Mouse (Mus musculus): ENCODE measurements around the gene Gm5134. TPM values are rescaled to one million over a fixed set of nuclear protein-coding genes. Genes with fewer than 3 reads are reported as not detected.

Gene Gm5134
- polyA plus RNA-seq, 1 experiment = 0.03 TPM

DNA sequence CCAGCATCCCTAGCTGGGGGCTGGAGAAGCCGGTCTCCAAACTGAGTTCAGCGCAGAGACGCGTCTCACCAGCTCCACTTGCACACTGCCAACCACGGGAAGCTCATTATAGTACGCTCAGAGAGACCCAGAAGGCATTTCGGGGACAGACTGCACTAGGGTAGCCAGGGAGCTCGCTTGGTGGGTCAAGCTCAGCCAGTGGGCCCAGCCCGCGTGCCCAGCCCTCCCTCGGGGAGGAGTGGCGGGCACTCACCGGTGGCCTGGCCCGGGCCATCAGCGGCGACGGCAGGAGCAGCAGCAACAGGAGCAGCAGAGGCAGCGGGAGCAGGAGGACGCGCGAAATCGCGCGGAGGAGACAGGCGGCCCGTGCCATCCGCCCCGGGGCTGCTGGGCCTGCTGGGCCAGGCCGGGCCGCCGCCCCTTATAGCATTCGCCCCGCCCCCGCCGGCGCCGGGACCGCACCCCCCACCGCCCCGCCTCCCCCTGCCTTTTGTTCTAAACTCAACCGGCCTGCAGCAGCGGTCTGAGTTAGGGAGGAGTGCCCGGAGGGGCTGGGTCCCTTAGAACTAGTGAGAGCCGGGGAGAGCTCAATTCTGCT lies 22.1 kb upstream of the Gm5134 start:
- Histone ChIP-seq H3K27me3 (replicated peaks; ENCODE audit: control insufficient read depth, insufficient read depth, low read length) (no peaks in the 10 kb centered on the region), H3K27ac (ENCODE audit: insufficient read depth, low read depth, low read length) (0 out of 2 replicates have a peak overlapping the region, but pooled peaks have one; percentile 3), H3K4me3 (ENCODE audit: insufficient read depth, low read depth, low read length) (peak overlapping the region; percentile 62), H3K36me3 (ENCODE audit: control insufficient read depth, insufficient read depth, low read length) (no peaks in the 10 kb centered on the region), H3K4me1 (ENCODE audit: control insufficient read depth, insufficient read depth, low read length) (peaks cover 14% of the 10 kb centered on the region)
- TF ChIP-seq CTCF (conservative IDR thresholded peaks at IDR 0.05; ENCODE audit: insufficient read depth, insufficient read length, low read depth, low read length) (no peak), POLR2A (IDR thresholded peaks at IDR 0.05; ENCODE audit: low read depth, low read length) (no peak)
- peak; percentile 63 for DNase-seq
- 6% methylated on average over 36 of the region's 44 CpGs for WGBS

GRCm38 (mm10) chr10:75932891-75933290 lies 21.4 kb upstream of the Gm5134 start, which contains the start of gene Chchd10:
Chchd10 (plus strand) TSS chr10:75933130.
- Histone ChIP-seq H3K4me1 (ENCODE audit: control insufficient read depth, insufficient read depth, low read length) (peaks cover 14% of the 10 kb centered on the region), H3K4me3 (ENCODE audit: insufficient read depth, low read depth, low read length) (peak within 1 kb of the TSS; percentile 62), H3K27ac (ENCODE audit: insufficient read depth, low read depth, low read length) (0 out of 2 replicates have a peak within 1 kb of the TSS, but pooled peaks have one; percentile 3), H3K27me3 (replicated peaks; ENCODE audit: control insufficient read depth, insufficient read depth, low read length) (no peaks in the 10 kb centered on the region), H3K36me3 (ENCODE audit: control insufficient read depth, insufficient read depth, low read length) (no peaks in the 10 kb centered on the region)
- DNase-seq = no peak
- WGBS = 35% methylated on average over 6 of the region's 6 CpGs
- TF ChIP-seq POLR2A (IDR thresholded peaks at IDR 0.05; ENCODE audit: low read depth, low read length) = no peak
- TF ChIP-seq CTCF (conservative IDR thresholded peaks at IDR 0.05; ENCODE audit: insufficient read depth, insufficient read length, low read depth, low read length) = no peak

DNA sequence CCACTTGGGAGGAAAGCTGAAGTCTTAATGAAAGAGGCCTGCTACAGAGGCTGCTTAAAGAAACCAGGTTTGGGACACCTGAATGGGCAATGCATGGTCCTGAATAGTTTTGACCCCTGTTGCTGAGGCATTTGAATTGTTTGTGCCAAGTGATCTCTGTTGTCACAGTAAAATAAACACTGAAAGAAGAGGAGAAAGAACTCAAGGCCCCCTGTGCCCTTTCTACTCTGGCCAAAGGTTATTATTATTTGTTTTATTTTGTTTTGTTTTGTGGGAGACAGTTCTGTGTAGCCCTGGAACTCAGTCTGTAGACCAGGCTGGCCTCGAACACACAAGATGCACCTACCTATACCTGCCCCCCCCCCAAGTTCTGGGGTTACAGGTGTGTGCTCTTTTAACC lies 19.3 kb upstream of the Gm5134 start:
- TF ChIP-seq CTCF (conservative IDR thresholded peaks at IDR 0.05; ENCODE audit: insufficient read depth, insufficient read length, low read depth, low read length) (no peak), POLR2A (IDR thresholded peaks at IDR 0.05; ENCODE audit: low read depth, low read length) (no peak)
- Histone ChIP-seq H3K27ac (ENCODE audit: insufficient read depth, low read depth, low read length) (peak overlapping the region; percentile 91; the same call in 1 of the 2 replicates), H3K4me1 (ENCODE audit: control insufficient read depth, insufficient read depth, low read length) (peaks cover 14% of the 10 kb centered on the region), H3K4me3 (ENCODE audit: insufficient read depth, low read depth, low read length) (no peak overlapping the region), H3K36me3 (ENCODE audit: control insufficient read depth, insufficient read depth, low read length) (no peaks in the 10 kb centered on the region), H3K27me3 (replicated peaks; ENCODE audit: control insufficient read depth, insufficient read depth, low read length) (no peaks in the 10 kb centered on the region)
- no peak for DNase-seq
- WGBS = 86% methylated on average over 1 of the region's 1 CpGs

- DNase-seq = peak; percentile 95
- Histone ChIP-seq H3K36me3 (ENCODE audit: control insufficient read depth, insufficient read depth, low read length) (no peaks in the 10 kb centered on the region), H3K4me3 (ENCODE audit: insufficient read depth, low read depth, low read length) (peak within 1 kb of the TSS; percentile 89), H3K4me1 (ENCODE audit: control insufficient read depth, insufficient read depth, low read length) (peaks cover 8% of the 10 kb centered on the region), H3K27me3 (replicated peaks; ENCODE audit: control insufficient read depth, insufficient read depth, low read length) (no peaks in the 10 kb centered on the region), H3K27ac (ENCODE audit: insufficient read depth, low read depth, low read length) (peak within 1 kb of the TSS; percentile 96)
- 7% methylated on average over 51 of the region's 51 CpGs for WGBS
- TF ChIP-seq POLR2A (IDR thresholded peaks at IDR 0.05; ENCODE audit: low read depth, low read length) = peak; percentile 95
- no peak for TF ChIP-seq CTCF (conservative IDR thresholded peaks at IDR 0.05; ENCODE audit: insufficient read depth, insufficient read length, low read depth, low read length)
These were observed 18.4 kb upstream of the Gm5134 start, which contains the start of gene Mmp11 for GRCm38 (mm10) chr10:75935680-75936541. Mmp11 (minus strand) TSS chr10:75936496.

- H3K27ac ChIP-seq (ENCODE audit: insufficient read depth, low read depth, low read length) = peak overlapping the region; percentile 1; the same call in 1 of the 2 replicates
- TF ChIP-seq POLR2A (IDR thresholded peaks at IDR 0.05; ENCODE audit: low read depth, low read length) = no peak
- TF ChIP-seq CTCF (conservative IDR thresholded peaks at IDR 0.05; ENCODE audit: insufficient read depth, insufficient read length, low read depth, low read length) = no peak
- 43% methylated on average over 18 of the region's 18 CpGs for WGBS
- peak overlapping the region; percentile 89 for H3K4me3 ChIP-seq (ENCODE audit: insufficient read depth, low read depth, low read length)
- peaks cover 8% of the 10 kb centered on the region for H3K4me1 ChIP-seq (ENCODE audit: control insufficient read depth, insufficient read depth, low read length)
- H3K27me3 ChIP-seq (replicated peaks; ENCODE audit: control insufficient read depth, insufficient read depth, low read length) = no peaks in the 10 kb centered on the region
- peak; percentile 58 for DNase-seq
- H3K36me3 ChIP-seq (ENCODE audit: control insufficient read depth, insufficient read depth, low read length) = no peaks in the 10 kb centered on the region
These were observed 17.2 kb upstream of the Gm5134 start for GRCm38 (mm10) chr10:75936909-75937667.

DNA sequence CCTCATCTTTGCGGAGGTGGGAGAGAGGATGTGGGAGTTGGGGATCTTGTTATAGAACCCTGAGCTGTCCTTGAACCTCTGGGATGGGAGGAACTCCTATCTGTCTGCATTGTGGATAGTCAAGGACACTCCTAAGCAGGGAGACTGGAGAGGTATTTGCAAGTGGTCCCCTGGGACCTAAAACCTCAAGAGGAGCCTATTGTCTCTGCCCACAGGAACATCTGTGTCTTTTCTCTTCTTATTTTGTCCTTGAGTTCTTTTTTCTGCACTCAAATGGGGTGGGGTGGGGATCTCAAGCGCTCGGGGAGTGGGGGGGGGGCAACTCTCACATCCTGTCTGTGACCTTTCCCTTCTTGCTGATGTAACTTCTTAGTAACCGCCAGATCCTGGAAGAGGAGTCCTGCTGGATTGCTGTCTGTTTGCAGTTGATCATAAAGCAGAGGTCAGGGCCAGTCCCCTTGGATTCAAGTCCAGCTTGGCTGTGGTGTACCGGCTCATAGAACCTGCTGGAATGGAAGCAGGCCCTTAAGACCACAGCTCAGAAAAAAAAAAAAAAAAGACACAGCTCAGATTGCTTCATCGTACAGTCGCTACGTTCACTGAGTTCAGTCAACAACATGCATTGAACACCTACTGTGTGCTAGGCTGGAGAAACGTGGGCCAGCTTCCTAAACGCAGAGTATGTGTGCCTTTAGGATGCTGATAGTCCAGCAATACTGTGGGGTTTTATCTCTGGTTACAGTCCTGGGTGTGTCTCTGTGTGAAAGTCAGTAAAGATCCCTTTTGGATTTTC lies 16.3 kb upstream of the Gm5134 start:
- no peak overlapping the region for H3K4me3 ChIP-seq (ENCODE audit: insufficient read depth, low read depth, low read length)
- peaks cover 5% of the 10 kb centered on the region; the same call in 1 of the 2 replicates for H3K4me1 ChIP-seq (ENCODE audit: control insufficient read depth, insufficient read depth, low read length)
- TF ChIP-seq POLR2A (IDR thresholded peaks at IDR 0.05; ENCODE audit: low read depth, low read length) (no peak), CTCF (conservative IDR thresholded peaks at IDR 0.05; ENCODE audit: insufficient read depth, insufficient read length, low read depth, low read length) (no peak)
- DNase-seq = peak; percentile 53
- peak overlapping the region; percentile 24; the same call in 1 of the 2 replicates for H3K27ac ChIP-seq (ENCODE audit: insufficient read depth, low read depth, low read length)
- WGBS = 43% methylated on average over 10 of the region's 10 CpGs
- no peaks in the 10 kb centered on the region for H3K36me3 ChIP-seq (ENCODE audit: control insufficient read depth, insufficient read depth, low read length)
- no peaks in the 10 kb centered on the region for H3K27me3 ChIP-seq (replicated peaks; ENCODE audit: control insufficient read depth, insufficient read depth, low read length)

All from kidney, adult 2 months (tissue).